10 mouse cellular contexts compared by ENCODE assay signal in the genomic region with DNA sequence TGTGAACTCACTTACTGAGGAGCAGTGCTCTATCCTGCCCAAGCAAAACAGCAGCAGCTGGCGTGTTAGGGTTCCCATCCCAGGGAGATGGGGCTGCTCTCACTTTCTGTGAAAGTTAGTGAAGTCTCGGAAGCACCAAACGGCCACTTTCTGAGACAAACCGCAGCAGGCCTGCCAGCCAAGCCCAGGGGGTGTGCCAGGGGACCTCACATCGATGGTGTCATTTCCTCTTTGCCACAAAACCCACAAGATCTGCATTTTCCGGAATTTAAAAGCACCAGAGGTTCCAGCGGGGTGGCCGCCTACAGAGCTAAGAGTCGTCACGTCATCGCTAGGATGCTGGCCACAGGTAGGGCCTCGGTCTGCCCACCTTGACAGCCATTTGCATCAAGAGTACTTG.
DNase-seq lines count a peak whose midpoint lies in the region; ATAC-seq lines count a peak whose summit lies in the region.
"Had no signal": no experiment of that assay in that cellular context is flagged by ENCODE, and none has a peak within 500 bp of the region (broad histone marks: within the 10 kb centered on the region; RNA-seq: fewer than 3 reads in every experiment).

No protein-coding gene starts in this region.

- ATAC-seq in heart, embryonic 13.5 days (ENCODE audit: extremely low read depth, insufficient number of reproducible peaks, low FRiP score, low TSS enrichment): no peak
- no peak for ATAC-seq in heart, embryonic 11.5 days (replicated peaks; ENCODE audit: insufficient number of reproducible peaks, low FRiP score, low TSS enrichment)
- peak; percentile 79 for ATAC-seq in granulocyte monocyte progenitor cell, adult 5-6 weeks (replicated peaks; ENCODE audit: poor library complexity, severe bottlenecking)
- peak; percentile 39 for ATAC-seq in megakaryocyte-erythroid progenitor cell, adult 5-6 weeks (replicated peaks; ENCODE audit: low FRiP score, low TSS enrichment, poor library complexity, severe bottlenecking)
- ATAC-seq in cerebellum, adult (ENCODE audit: insufficient number of reproducible peaks, low FRiP score, low TSS enrichment): no peak
- ATAC-seq: forebrain, postnatal 0 days had no signal

- DNase-seq in thymus, postnatal 25 days: peak; percentile 36
- DNase-seq in cerebellum, adult 8-10 months: no peak
- no peak for DNase-seq in layer of hippocampus, postnatal 14 days (ENCODE audit: low spot score in 2 of 2)
- DNase-seq: forebrain, postnatal 0 days had no signal

- no peak overlapping the region for H3K9ac ChIP-seq in heart, embryonic 13.5 days
- H3K9ac ChIP-seq in heart, embryonic 11.5 days (ENCODE audit: low read depth, low read length): no peak overlapping the region
- H3K9ac ChIP-seq: forebrain, postnatal 0 days; hindbrain, embryonic 12.5 days had no signal

- no peak overlapping the region for H3K4me3 ChIP-seq in heart, embryonic 13.5 days
- H3K4me3 ChIP-seq in heart, embryonic 11.5 days (ENCODE audit: low read depth, low read length): no peak overlapping the region
- H3K4me3 ChIP-seq: hindbrain, embryonic 12.5 days had no signal

- 72% methylated on average over 12 of the region's 12 CpGs for WGBS in heart, embryonic 13.5 days
- 69% methylated on average over 12 of the region's 12 CpGs for WGBS in heart, embryonic 11.5 days (ENCODE audit: insufficient replicate concordance)

- H3K4me1 ChIP-seq in heart, embryonic 13.5 days: peaks cover 79% of the 10 kb centered on the region
- H3K4me1 ChIP-seq in heart, embryonic 11.5 days (ENCODE audit: control insufficient read depth, insufficient read depth, low read length): peaks cover 48% of the 10 kb centered on the region

- H3K4me2 ChIP-seq in heart, embryonic 13.5 days: no peak overlapping the region
- H3K4me2 ChIP-seq in heart, embryonic 11.5 days: no peak overlapping the region
- H3K4me2 ChIP-seq: hindbrain, embryonic 12.5 days had no signal

- H3K9me3 ChIP-seq in heart, embryonic 13.5 days: no peaks in the 10 kb centered on the region
- no peaks in the 10 kb centered on the region for H3K9me3 ChIP-seq in heart, embryonic 11.5 days (replicated peaks; ENCODE audit: control insufficient read depth, low read length)
- H3K9me3 ChIP-seq: hindbrain, embryonic 12.5 days had no signal

- H3K27me3 ChIP-seq in heart, embryonic 13.5 days (replicated peaks): no peaks in the 10 kb centered on the region
- no peaks in the 10 kb centered on the region for H3K27me3 ChIP-seq in heart, embryonic 11.5 days (ENCODE audit: control insufficient read depth, insufficient read depth, low read length)
- H3K27me3 ChIP-seq: hindbrain, embryonic 12.5 days had no signal

- H3K27ac ChIP-seq in heart, embryonic 13.5 days (replicated peaks): 0 out of 2 replicates have a peak overlapping the region, but pooled peaks have one; percentile 9
- no peak overlapping the region for H3K27ac ChIP-seq in heart, embryonic 11.5 days (ENCODE audit: low read depth, low read length)
- H3K27ac ChIP-seq: hindbrain, embryonic 12.5 days had no signal

- peaks cover 19% of the 10 kb centered on the region for H3K36me3 ChIP-seq in heart, embryonic 13.5 days
- H3K36me3 ChIP-seq in heart, embryonic 11.5 days (ENCODE audit: control insufficient read depth, insufficient read depth, low read length): no peaks in the 10 kb centered on the region
- H3K36me3 ChIP-seq: hindbrain, embryonic 12.5 days had no signal

Comparison
In these comparisons a context has a peak if more than half of its experiments do, and no peak if none do; other contexts are left out.
1. ATAC-seq: peak in granulocyte monocyte progenitor cell, adult 5-6 weeks (single experiment) and megakaryocyte-erythroid progenitor cell, adult 5-6 weeks (single experiment); none in heart, embryonic 13.5 days (single experiment), heart, embryonic 11.5 days (single experiment) and cerebellum, adult (single experiment).